Mouse (Mus musculus) kidney, postnatal 0 days (tissue): ENCODE data around the gene Psma2. TPM values are rescaled to one million over a fixed set of nuclear protein-coding genes. Genes with fewer than 3 reads are reported as not detected.
A peak's percentile ranks its signal among the peaks of the same experiment; 100 is the strongest.

ENCODE experiments used
- ATAC-seq: fragments of 200-750 bp; cut with Nextera tagmentation; replicated peaks from 2 replicates; pipeline ENCODE4 v1.8.0; 2017; ENCODE audit warnings: low read depth, moderate number of reproducible peaks, moderate TSS enrichment, moderate library complexity; ENCODE audit not compliant: low FRiP score
- DNase-seq: peaks from one replicate; pipeline ENCODE4 v3.0.0-alpha.2; 2016; ENCODE audit warnings: low spot score
- H3K27ac ChIP-seq: fragments of 300-500 bp; sonication (generic); 2 replicates; pipeline ENCODE4 v1.5.1; 2014; ENCODE audit warnings: mild to moderate bottlenecking
- H3K27me3 ChIP-seq: fragments of 300-500 bp; sonication (generic); 2 replicates; pipeline ENCODE4 v1.6.1; 2014; ENCODE audit warnings: low read length, mixed read lengths; ENCODE audit not compliant: insufficient read depth
- H3K36me3 ChIP-seq: fragments of 300-500 bp; sonication (generic); 2 replicates; pipeline ENCODE4 v1.6.1; 2014; ENCODE audit warnings: low read length, mixed read lengths; ENCODE audit not compliant: insufficient read depth
- H3K4me1 ChIP-seq: fragments of 300-500 bp; sonication (generic); replicated peaks from 2 replicates; pipeline ENCODE4 v1.6.1; 2014; ENCODE audit warnings: antibody characterized with exemption, low read length, mixed read lengths; ENCODE audit not compliant: insufficient read depth
- H3K4me2 ChIP-seq: fragments of 300-500 bp; sonication (generic); 2 replicates; pipeline ENCODE4 v1.6.1; 2014; ENCODE audit warnings: mild to moderate bottlenecking, low read length, moderate library complexity, mixed read lengths
- H3K4me3 ChIP-seq: fragments of 300-500 bp; sonication (generic); replicated peaks from 2 replicates; pipeline ENCODE4 v1.5.1; 2014; ENCODE audit warnings: low read depth, low read length
- H3K9ac ChIP-seq: fragments of 300-500 bp; sonication (generic); 2 replicates; pipeline ENCODE4 v1.6.1; 2014; ENCODE audit warnings: low read depth, low read length
- H3K9me3 ChIP-seq: fragments of 300-500 bp; sonication (generic); replicated peaks from 2 replicates; pipeline ENCODE4 v1.6.1; 2016; ENCODE audit warnings: low read length, inconsistent platforms, mixed read lengths
- CTCF ChIP-seq: IDR thresholded peaks from 2 replicates; pipeline ENCODE4 v1.5.1; 2016; ENCODE audit warnings: antibody characterized with exemption, low read depth, mild to moderate bottlenecking, moderate library complexity
- whole genome bisulfite sequencing: fragments of 180-500 bp; shearing (Covaris S2); extraction: QIAGEN DNeasy Blood & Tissue Kit; methylation state at CpG from one replicate; pipeline ENCODE4 v1.1.7; 2014; 5-methylcytosine and 5-hydroxymethylcytosine counted together
- polyA plus RNA-seq: library from polyadenylated mRNA; unstranded; fragments of >200 nt; fragmentation: Nextera tagmentation; extraction: Ambion mirVana; gene quantifications from 2 replicates; pipeline ENCODE4 v1.2.1, GENCODE M21; 2015

The Psma2 gene
- polyA plus RNA-seq, 1 experiment from 2014 or later, result 208 TPM

DNA sequence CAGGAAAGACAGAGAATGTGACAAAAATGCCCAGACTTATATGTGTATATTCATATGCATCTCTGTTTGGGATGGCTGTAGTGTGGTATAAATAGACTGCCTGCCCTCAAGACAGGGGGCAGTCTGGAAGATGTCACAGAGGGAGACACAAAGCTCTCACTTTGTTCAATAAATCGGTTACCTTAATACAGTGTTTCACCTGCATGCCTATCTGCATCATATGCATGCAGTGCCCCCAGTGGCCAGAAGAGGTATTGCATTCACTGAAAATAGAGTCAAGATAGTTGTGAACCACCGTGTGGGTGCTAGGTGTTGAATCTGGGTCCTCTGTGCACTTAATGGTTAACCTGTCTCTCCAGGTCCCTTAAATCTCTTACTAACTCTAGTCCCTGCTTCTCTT lies 5.7 kb downstream of the Psma2 start:
- Histone ChIP-seq H3K4me2 (no peak overlapping the region), H3K27ac (no peak overlapping the region), H3K9ac (no peak overlapping the region), H3K9me3 (no peaks in the 10 kb centered on the region), H3K27me3 (no peaks in the 10 kb centered on the region), H3K4me1 (no peaks in the 10 kb centered on the region), H3K36me3 (peaks cover 29% of the 10 kb centered on the region; the same call in 1 of the 2 replicates), H3K4me3 (no peak overlapping the region)
- 31% methylated on average over 2 of the region's 2 CpGs for WGBS
- peak; percentile 95 for TF ChIP-seq CTCF
- ATAC-seq (peak; percentile 50; the same call in 1 of the 2 replicates), DNase-seq (peak; percentile 54)

DNA sequence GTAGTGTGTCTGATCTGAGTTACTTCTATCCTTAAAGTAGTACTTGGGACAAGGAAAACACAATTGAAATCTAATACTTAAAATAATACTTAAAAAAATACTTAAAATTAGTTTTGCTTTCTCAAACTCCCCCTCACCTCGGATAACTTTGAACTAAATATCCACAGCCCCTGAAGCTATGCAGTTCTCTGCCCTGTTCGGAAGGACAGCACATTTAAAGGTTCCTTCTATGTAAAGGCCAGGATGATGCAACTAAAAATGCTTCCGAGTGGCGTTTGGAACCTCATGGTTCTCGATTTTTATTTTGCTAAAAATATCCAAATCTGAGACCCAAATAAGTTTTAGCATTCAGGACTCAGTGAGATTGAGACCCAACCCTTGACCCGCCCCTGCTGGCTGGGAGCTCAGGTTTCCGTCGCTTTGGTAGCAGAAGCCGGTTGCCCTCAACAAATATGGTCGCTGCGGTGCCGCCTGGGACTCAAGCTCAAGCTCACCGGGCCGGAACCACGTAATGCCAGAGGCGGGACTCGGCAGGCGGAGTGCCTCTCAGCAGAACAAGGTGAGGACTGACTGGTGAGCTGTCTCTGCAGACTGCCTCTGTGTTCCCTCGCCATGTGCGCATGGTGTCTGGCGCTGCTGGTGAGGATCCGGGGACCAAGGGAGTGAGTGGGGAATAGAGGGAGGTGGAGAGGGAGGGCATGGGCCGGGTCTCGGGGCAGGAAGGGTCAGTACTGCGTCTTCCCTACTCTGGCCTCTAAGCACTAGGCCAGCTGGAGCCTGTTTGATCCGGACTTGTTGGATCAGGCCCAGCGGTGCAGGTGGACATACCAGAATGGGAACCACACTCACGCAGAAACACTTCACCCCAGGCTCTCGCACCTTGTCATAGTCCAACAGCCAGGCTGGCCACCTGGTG lies 16.9 kb downstream of the Psma2 start, which contains the start of gene AW209491:
TSS of gene AW209491 (plus strand) at position 429 of the 916 bp plus-strand sequence.
- Histone ChIP-seq H3K4me1 (no peaks in the 10 kb centered on the region; the same call in 1 of the 2 replicates), H3K36me3 (peaks cover 4% of the 10 kb centered on the region; the same call in 1 of the 2 replicates), H3K9ac (peak within 1 kb of the TSS; percentile 64), H3K9me3 (no peaks in the 10 kb centered on the region), H3K27me3 (no peaks in the 10 kb centered on the region), H3K4me2 (peak within 1 kb of the TSS; percentile 65), H3K4me3 (peak within 1 kb of the TSS; percentile 62), H3K27ac (peak within 1 kb of the TSS; percentile 85)
- TF ChIP-seq CTCF, result peak; percentile 32; the same call in 1 of the 2 replicates
- DNase-seq (peak; percentile 93), ATAC-seq (peak; percentile 94)
- WGBS, result under 1% methylated on average over 29 of the region's 29 CpGs

DNA sequence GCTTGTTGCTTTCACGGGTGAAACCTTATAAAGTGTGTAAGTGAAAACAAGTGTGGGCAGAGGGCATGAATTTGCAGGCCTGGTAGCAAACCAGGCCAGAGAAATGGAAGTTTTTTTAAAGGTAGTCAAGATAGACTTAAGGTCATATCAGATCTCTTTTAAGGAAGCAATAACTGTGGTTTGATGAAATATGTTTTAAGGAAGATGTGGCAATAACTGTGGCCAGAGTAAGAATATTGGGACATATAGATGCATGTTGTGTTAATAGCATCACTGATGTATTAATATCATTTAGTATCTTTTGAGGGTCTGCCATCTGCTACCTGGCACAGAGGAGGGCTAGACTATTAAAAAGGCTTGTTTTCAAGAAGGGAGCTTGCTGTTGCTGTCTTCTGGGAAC lies 27.0 kb downstream of the Psma2 start:
- 20% methylated on average over 1 of the region's 1 CpGs for WGBS
- Histone ChIP-seq H3K4me2 (no peak overlapping the region), H3K4me1 (no peaks in the 10 kb centered on the region), H3K4me3 (no peak overlapping the region), H3K27ac (no peak overlapping the region), H3K9ac (no peak overlapping the region), H3K36me3 (peaks cover 17% of the 10 kb centered on the region; the same call in 1 of the 2 replicates), H3K27me3 (no peaks in the 10 kb centered on the region), H3K9me3 (no peaks in the 10 kb centered on the region)
- TF ChIP-seq CTCF, result no peak
- DNase-seq (no peak), ATAC-seq (no peak)

DNA sequence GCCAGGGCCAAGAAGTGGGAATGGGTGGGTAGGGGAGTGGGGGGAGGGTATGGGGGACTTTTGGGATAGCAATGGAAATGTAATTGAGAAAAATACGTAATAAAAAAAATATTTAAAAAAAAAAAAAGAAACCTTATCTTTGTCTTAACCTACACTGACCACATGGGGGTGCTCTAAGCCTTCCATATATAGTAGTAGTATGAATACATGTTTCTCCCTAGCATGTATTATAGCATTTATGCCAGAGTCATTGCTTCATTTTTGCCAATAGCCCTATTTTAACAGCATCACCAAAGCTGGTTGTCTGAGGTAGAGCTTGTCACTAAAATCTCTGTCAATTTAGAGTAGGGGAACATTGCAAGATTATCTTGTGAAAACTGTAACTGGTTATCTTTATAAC lies 36.3 kb downstream of the Psma2 start:
- WGBS, result 17% methylated on average over 1 of the region's 1 CpGs
- H3K27me3 ChIP-seq, result no peaks in the 10 kb centered on the region
- H3K4me1 ChIP-seq, result no peaks in the 10 kb centered on the region
- no peak overlapping the region for H3K27ac ChIP-seq
- peak; percentile 70 for TF ChIP-seq CTCF
- no peak for ATAC-seq
- no peaks in the 10 kb centered on the region for H3K36me3 ChIP-seq
- H3K9ac ChIP-seq, result no peak overlapping the region
- no peak overlapping the region for H3K4me2 ChIP-seq
- DNase-seq, result peak; percentile 73
- H3K4me3 ChIP-seq, result no peak overlapping the region
- no peaks in the 10 kb centered on the region for H3K9me3 ChIP-seq

DNA sequence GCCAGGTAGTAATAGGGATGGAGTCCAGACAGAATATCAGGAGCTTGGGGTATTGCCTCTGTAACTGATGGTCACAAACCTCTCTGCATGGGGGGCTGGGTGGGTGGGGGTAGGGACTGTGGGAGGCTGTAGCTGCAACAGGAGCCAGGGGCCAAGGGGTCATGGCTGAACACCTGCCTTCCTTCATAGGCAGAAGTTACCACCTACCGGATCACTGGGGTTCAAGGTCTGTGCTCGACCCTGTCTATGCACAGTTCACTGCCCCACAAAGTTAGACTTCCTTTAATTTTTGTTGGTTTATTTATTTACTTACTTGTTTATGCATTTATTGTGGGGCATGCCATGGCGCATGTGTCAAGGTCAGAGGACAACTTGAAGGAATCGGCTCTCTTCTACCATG lies 54.1 kb downstream of the Psma2 start:
- Histone ChIP-seq H3K27ac (no peak overlapping the region), H3K4me3 (no peak overlapping the region), H3K4me2 (no peak overlapping the region), H3K27me3 (no peaks in the 10 kb centered on the region), H3K36me3 (no peaks in the 10 kb centered on the region), H3K9ac (no peak overlapping the region), H3K4me1 (no peaks in the 10 kb centered on the region), H3K9me3 (no peaks in the 10 kb centered on the region)
- 54% methylated on average over 4 of the region's 4 CpGs for WGBS
- no peak for DNase-seq
- ATAC-seq, result peak; percentile 63; the same call in 1 of the 2 replicates
- no peak for TF ChIP-seq CTCF

DNA sequence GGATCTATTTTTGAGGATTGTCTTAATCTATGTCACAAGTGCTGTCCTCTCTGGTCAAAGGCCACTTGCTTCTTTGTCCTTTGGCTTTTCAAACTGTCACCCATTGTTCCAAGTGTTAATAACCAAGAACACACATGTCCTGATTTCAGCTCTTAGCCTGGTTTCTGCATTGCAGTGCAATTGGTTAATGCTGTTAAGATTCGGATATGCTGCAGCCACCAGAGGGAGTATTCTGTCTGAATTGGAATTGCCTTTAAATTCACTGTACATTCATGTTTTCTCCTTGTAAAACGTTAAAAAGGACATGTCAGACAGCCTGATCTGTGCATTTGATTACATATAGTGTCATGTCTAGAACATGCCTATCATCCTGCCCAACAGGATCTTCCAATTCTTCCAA lies 57.3 kb downstream of the Psma2 start:
- H3K4me2 ChIP-seq, result no peak overlapping the region
- no peaks in the 10 kb centered on the region for H3K36me3 ChIP-seq
- H3K4me1 ChIP-seq, result no peaks in the 10 kb centered on the region
- peak; percentile 84 for TF ChIP-seq CTCF
- H3K27me3 ChIP-seq, result no peaks in the 10 kb centered on the region
- peak; percentile 78 for DNase-seq
- no peak for ATAC-seq
- 22% methylated on average over 2 of the region's 2 CpGs for WGBS
- no peak overlapping the region for H3K9ac ChIP-seq
- no peaks in the 10 kb centered on the region for H3K9me3 ChIP-seq
- H3K27ac ChIP-seq, result no peak overlapping the region
- no peak overlapping the region for H3K4me3 ChIP-seq
